Mouse (Mus musculus) midbrain, embryonic 13.5 days (tissue): ENCODE data around the gene Ptprm. TPM values are rescaled to one million over a fixed set of nuclear protein-coding genes. Genes with fewer than 3 reads are reported as not detected.
A peak's percentile ranks its signal among the peaks of the same experiment; 100 is the strongest.

Source experiments
- ATAC-seq: fragments of 200-750 bp; cut with Nextera tagmentation; 2 replicates; pipeline ENCODE4 v1.8.0; 2017; ENCODE audit warnings: mild to moderate bottlenecking, moderate TSS enrichment, moderate library complexity
- H3K27ac ChIP-seq: fragments of 300-500 bp; sonication (generic); 2 replicates; pipeline ENCODE4 v1.5.1; 2015; ENCODE audit warnings: inconsistent platforms, mild to moderate bottlenecking, moderate library complexity
- H3K27me3 ChIP-seq: fragments of 300-500 bp; sonication (generic); 2 replicates; pipeline ENCODE4 v1.6.1; 2015; ENCODE audit warnings: mild to moderate bottlenecking, inconsistent platforms
- H3K36me3 ChIP-seq: fragments of 300-500 bp; sonication (generic); 2 replicates; pipeline ENCODE4 v1.6.1; 2015; ENCODE audit warnings: mild to moderate bottlenecking, inconsistent platforms
- H3K4me1 ChIP-seq: fragments of 300-500 bp; sonication (generic); replicated peaks from 2 replicates; pipeline ENCODE4 v1.6.1; 2015; ENCODE audit warnings: inconsistent platforms
- H3K4me2 ChIP-seq: fragments of 300-500 bp; sonication (generic); replicated peaks from 2 replicates; pipeline ENCODE4 v1.6.1; 2015; ENCODE audit warnings: moderate library complexity, mild to moderate bottlenecking, inconsistent platforms
- H3K4me3 ChIP-seq: fragments of 300-500 bp; sonication (generic); replicated peaks from 2 replicates; pipeline ENCODE4 v1.5.1; 2015; ENCODE audit warnings: mild to moderate bottlenecking, inconsistent platforms
- H3K9ac ChIP-seq: fragments of 300-500 bp; sonication (generic); replicated peaks from 2 replicates; pipeline ENCODE4 v1.6.1; 2015; ENCODE audit warnings: mild to moderate bottlenecking, inconsistent platforms
- H3K9me3 ChIP-seq: fragments of 300-500 bp; sonication (generic); 2 replicates; pipeline ENCODE4 v1.6.1; 2016; ENCODE audit warnings: mild to moderate bottlenecking, inconsistent platforms
- WGBS: fragments of 180-500 bp; shearing (Covaris S2); methylation state at CpG from one replicate; pipeline ENCODE4 v1.1.7; 2015; 5-methylcytosine and 5-hydroxymethylcytosine counted together
- polyA plus RNA-seq: library from polyadenylated mRNA; unstranded; fragments of >200 nt; fragmentation: Nextera tagmentation; extraction: Ambion mirVana; gene quantifications from 2 replicates; pipeline ENCODE4 v1.2.1, GENCODE M21; 2015

Gene Ptprm
- polyA plus RNA-seq, 1 experiment from 2014 or later: 10.6 TPM

- H3K27ac ChIP-seq: no peak overlapping the region
- H3K27me3 ChIP-seq: no peaks in the 10 kb centered on the region
- no peaks in the 10 kb centered on the region for H3K4me1 ChIP-seq
- H3K4me3 ChIP-seq: no peak overlapping the region
- peaks cover 6% of the 10 kb centered on the region; the same call in 1 of the 2 replicates for H3K36me3 ChIP-seq
- no peak for ATAC-seq
- H3K4me2 ChIP-seq: no peak overlapping the region
- no peaks in the 10 kb centered on the region for H3K9me3 ChIP-seq
- no peak overlapping the region for H3K9ac ChIP-seq
- WGBS: 82% methylated on average over 6 of the region's 6 CpGs
Observed at GRCm38 (mm10) chr17:67038558-67038957, 315.7 kb downstream of the Ptprm start.

GRCm38 (mm10) chr17:67033547-67033946 lies 320.7 kb downstream of the Ptprm start:
- Histone ChIP-seq H3K27me3 (no peaks in the 10 kb centered on the region), H3K4me3 (no peak overlapping the region), H3K9me3 (no peaks in the 10 kb centered on the region), H3K27ac (no peak overlapping the region), H3K9ac (no peak overlapping the region), H3K4me1 (no peaks in the 10 kb centered on the region), H3K36me3 (peaks cover 6% of the 10 kb centered on the region; the same call in 1 of the 2 replicates), H3K4me2 (no peak overlapping the region)
- 95% methylated on average over 3 of the region's 3 CpGs for WGBS
- no peak for ATAC-seq

- no peaks in the 10 kb centered on the region for H3K27me3 ChIP-seq
- no peaks in the 10 kb centered on the region for H3K9me3 ChIP-seq
- H3K36me3 ChIP-seq: peaks cover 3% of the 10 kb centered on the region; the same call in 1 of the 2 replicates
- no peak overlapping the region for H3K27ac ChIP-seq
- no peak overlapping the region for H3K4me2 ChIP-seq
- no peaks in the 10 kb centered on the region for H3K4me1 ChIP-seq
- over 99% methylated on average over 6 of the region's 6 CpGs for WGBS
- ATAC-seq: no peak
- no peak overlapping the region for H3K9ac ChIP-seq
- no peak overlapping the region for H3K4me3 ChIP-seq
Observed at GRCm38 (mm10) chr17:67032021-67032420, 322.2 kb downstream of the Ptprm start.

- H3K27me3 ChIP-seq: no peaks in the 10 kb centered on the region
- no peaks in the 10 kb centered on the region for H3K36me3 ChIP-seq
- ATAC-seq: no peak
- H3K4me1 ChIP-seq: no peaks in the 10 kb centered on the region
- H3K4me2 ChIP-seq: no peak overlapping the region
- H3K27ac ChIP-seq: no peak overlapping the region
- no peaks in the 10 kb centered on the region for H3K9me3 ChIP-seq
- 57% methylated on average over 4 of the region's 4 CpGs for WGBS
- H3K9ac ChIP-seq: no peak overlapping the region
- no peak overlapping the region for H3K4me3 ChIP-seq
Observed at GRCm38 (mm10) chr17:67031341-67031740, 322.9 kb downstream of the Ptprm start.

GRCm38 (mm10) chr17:67027274-67027673 lies 327.0 kb downstream of the Ptprm start:
- H3K27ac ChIP-seq: no peak overlapping the region
- WGBS: 91% methylated on average over 9 of the region's 9 CpGs
- H3K4me1 ChIP-seq: no peaks in the 10 kb centered on the region
- no peaks in the 10 kb centered on the region for H3K27me3 ChIP-seq
- no peak overlapping the region for H3K9ac ChIP-seq
- no peak overlapping the region for H3K4me2 ChIP-seq
- H3K9me3 ChIP-seq: no peaks in the 10 kb centered on the region
- ATAC-seq: no peak
- H3K4me3 ChIP-seq: no peak overlapping the region
- no peaks in the 10 kb centered on the region for H3K36me3 ChIP-seq

- H3K4me3 ChIP-seq: no peak overlapping the region
- WGBS: 80% methylated on average over 6 of the region's 6 CpGs
- H3K27me3 ChIP-seq: no peaks in the 10 kb centered on the region
- no peak overlapping the region for H3K27ac ChIP-seq
- H3K4me1 ChIP-seq: 0 out of 2 replicates have a peak, but pooled peaks cover 11% of the 10 kb centered on the region
- H3K36me3 ChIP-seq: no peaks in the 10 kb centered on the region
- H3K9me3 ChIP-seq: no peaks in the 10 kb centered on the region
- ATAC-seq: no peak
- H3K9ac ChIP-seq: no peak overlapping the region
- no peak overlapping the region for H3K4me2 ChIP-seq
Observed at GRCm38 (mm10) chr17:67016501-67016900, 337.8 kb downstream of the Ptprm start.

GRCm38 (mm10) chr17:67013217-67013616 lies 341.0 kb downstream of the Ptprm start:
- Histone ChIP-seq H3K36me3 (no peaks in the 10 kb centered on the region), H3K4me2 (no peak overlapping the region), H3K4me1 (peaks cover 13% of the 10 kb centered on the region; the same call in 1 of the 2 replicates), H3K9me3 (no peaks in the 10 kb centered on the region), H3K9ac (no peak overlapping the region), H3K27me3 (no peaks in the 10 kb centered on the region), H3K27ac (no peak overlapping the region), H3K4me3 (no peak overlapping the region)
- no peak for ATAC-seq
- WGBS: 81% methylated on average over 6 of the region's 6 CpGs

- no peak overlapping the region for H3K27ac ChIP-seq
Observed at GRCm38 (mm10) chr17:67011836-67012583, 342.2 kb downstream of the Ptprm start.

GRCm38 (mm10) chr17:67010136-67010535 lies 344.1 kb downstream of the Ptprm start:
- Histone ChIP-seq H3K27ac (no peak overlapping the region), H3K9me3 (no peaks in the 10 kb centered on the region), H3K4me2 (no peak overlapping the region), H3K4me1 (peaks cover 13% of the 10 kb centered on the region; the same call in 1 of the 2 replicates), H3K9ac (no peak overlapping the region), H3K36me3 (no peaks in the 10 kb centered on the region), H3K4me3 (no peak overlapping the region), H3K27me3 (no peaks in the 10 kb centered on the region)
- 57% methylated on average over 4 of the region's 4 CpGs for WGBS
- ATAC-seq: peak; percentile 68

More at GRCm38 (mm10) chr17:67011836-67012583, 342.2 kb downstream of the Ptprm start:
- no peaks in the 10 kb centered on the region for H3K27me3 ChIP-seq
- peaks cover 13% of the 10 kb centered on the region; the same call in 1 of the 2 replicates for H3K4me1 ChIP-seq
- H3K36me3 ChIP-seq: no peaks in the 10 kb centered on the region
- no peaks in the 10 kb centered on the region for H3K9me3 ChIP-seq
- H3K4me2 ChIP-seq: no peak overlapping the region
- ATAC-seq: no peak
- no peak overlapping the region for H3K9ac ChIP-seq
- no peak overlapping the region for H3K4me3 ChIP-seq
- 80% methylated on average over 6 of the region's 6 CpGs for WGBS

- Histone ChIP-seq H3K36me3 (no peaks in the 10 kb centered on the region), H3K9me3 (no peaks in the 10 kb centered on the region), H3K4me2 (no peak overlapping the region), H3K4me1 (peaks cover 13% of the 10 kb centered on the region; the same call in 1 of the 2 replicates), H3K27me3 (no peaks in the 10 kb centered on the region), H3K4me3 (no peak overlapping the region), H3K27ac (no peak overlapping the region), H3K9ac (no peak overlapping the region)
- ATAC-seq: no peak
- 60% methylated on average over 9 of the region's 9 CpGs for WGBS
Observed at GRCm38 (mm10) chr17:67008137-67008536, 346.1 kb downstream of the Ptprm start.

GRCm38 (mm10) chr17:67006740-67007385 lies 347.4 kb downstream of the Ptprm start:
- H3K4me2 ChIP-seq: no peak overlapping the region
- H3K9me3 ChIP-seq: no peaks in the 10 kb centered on the region
- no peaks in the 10 kb centered on the region for H3K27me3 ChIP-seq
- no peak overlapping the region for H3K9ac ChIP-seq
- peaks cover 6% of the 10 kb centered on the region; the same call in 1 of the 2 replicates for H3K4me1 ChIP-seq
- no peak for ATAC-seq
- 55% methylated on average over 14 of the region's 14 CpGs for WGBS
- 0 out of 2 replicates have a peak overlapping the region, but pooled peaks have one; percentile 17 for H3K27ac ChIP-seq
- no peak overlapping the region for H3K4me3 ChIP-seq
- no peaks in the 10 kb centered on the region for H3K36me3 ChIP-seq

GRCm38 (mm10) chr17:66996882-66997281 lies 357.4 kb downstream of the Ptprm start:
- no peak overlapping the region for H3K4me3 ChIP-seq
- H3K27me3 ChIP-seq: no peaks in the 10 kb centered on the region
- H3K9ac ChIP-seq: no peak overlapping the region
- ATAC-seq: no peak
- H3K9me3 ChIP-seq: 0 out of 2 replicates have a peak, but pooled peaks cover 6% of the 10 kb centered on the region
- H3K36me3 ChIP-seq: no peaks in the 10 kb centered on the region
- H3K27ac ChIP-seq: no peak overlapping the region
- H3K4me1 ChIP-seq: no peaks in the 10 kb centered on the region
- 67% methylated on average over 2 of the region's 2 CpGs for WGBS
- no peak overlapping the region for H3K4me2 ChIP-seq
